Mouse (Mus musculus) kidney, adult 2 months (tissue): ENCODE measurements at regions not wholly inside any gene's neighbourhood (a gene's known extent, or its start where the extent isn't known, plus 50 kb on each side); places are given as distances from the start of the nearest gene placed in this dataset.
"Not testable (repeated sequence)": the region's sequence is repeated elsewhere in the genome, so short reads cannot be mapped to it uniquely, and the experiment has no call there.

Experiments
- CTCF ChIP-seq: fragments of 200-500 bp; conservative IDR thresholded peaks from 2 replicates; pipeline ENCODE4 v1.5.1; 2011; ENCODE audit warnings: low read depth, mild to moderate bottlenecking, control low read depth, low read length, moderate library complexity, mixed read lengths; ENCODE audit not compliant: insufficient read depth, insufficient read length
- POLR2A ChIP-seq: fragments of 200-500 bp; IDR thresholded peaks from one replicate; pipeline ENCODE4 v1.6.1; 2011; ENCODE audit warnings: low read depth, low read length, control low read depth

- TF ChIP-seq CTCF, POLR2A: not testable (repeated sequence)
These were observed 120.3 kb upstream of the Cobl start for GRCm38 (mm10) chr11:12584851-12585680.
